Mouse (Mus musculus) intestine, embryonic 16.5 days (tissue): ENCODE results near the gene Vat1l. TPM values are rescaled to one million over a fixed set of nuclear protein-coding genes. Genes with fewer than 3 reads are reported as not detected.

Source experiments
- ATAC-seq: fragments of 200-750 bp; cut with Nextera tagmentation; 2 replicates; pipeline ENCODE4 v1.8.0; 2017; ENCODE audit warnings: moderate TSS enrichment, moderate library complexity
- H3K27ac ChIP-seq: fragments of 300-500 bp; sonication (generic); 2 replicates; pipeline ENCODE4 v1.5.1; 2014; ENCODE audit warnings: mild to moderate bottlenecking, low read length
- H3K27me3 ChIP-seq: fragments of 300-500 bp; sonication (generic); replicated peaks from 2 replicates; pipeline ENCODE4 v1.6.1; 2014; ENCODE audit warnings: low read length, control low read depth, mixed read lengths; ENCODE audit not compliant: control insufficient read depth, insufficient read depth
- H3K36me3 ChIP-seq: fragments of 300-500 bp; sonication (generic); 2 replicates; pipeline ENCODE4 v1.6.1; 2014; ENCODE audit warnings: low read length, control low read depth; ENCODE audit not compliant: control insufficient read depth, insufficient read depth
- H3K4me1 ChIP-seq: fragments of 300-500 bp; sonication (generic); 2 replicates; pipeline ENCODE4 v1.6.1; 2014; ENCODE audit warnings: low read length, control low read depth, mixed read lengths; ENCODE audit not compliant: control insufficient read depth, insufficient read depth
- H3K4me2 ChIP-seq: fragments of 300-500 bp; sonication (generic); 2 replicates; pipeline ENCODE4 v1.6.1; 2014; ENCODE audit warnings: low read depth, low read length, control low read depth
- H3K4me3 ChIP-seq: fragments of 300-500 bp; sonication (generic); 2 replicates; pipeline ENCODE4 v1.5.1; 2014; ENCODE audit warnings: mild to moderate bottlenecking, low read length
- H3K9ac ChIP-seq: fragments of 300-500 bp; sonication (generic); 2 replicates; pipeline ENCODE4 v1.6.1; 2014; ENCODE audit warnings: low read depth, low read length
- H3K9me3 ChIP-seq: fragments of 300-500 bp; sonication (generic); 2 replicates; pipeline ENCODE4 v1.6.1; 2016; ENCODE audit warnings: low read length, control low read depth; ENCODE audit not compliant: control insufficient read depth
- WGBS: fragments of 180-500 bp; shearing (Covaris S2); extraction: QIAGEN DNeasy Blood & Tissue Kit; methylation state at CpG from one replicate; pipeline ENCODE4 v1.1.7; 2014; 5-methylcytosine and 5-hydroxymethylcytosine counted together
- polyA plus RNA-seq: library from polyadenylated mRNA; unstranded; fragments of >200 nt; fragmentation: Nextera tagmentation; extraction: Ambion mirVana; gene quantifications from 2 replicates; pipeline ENCODE4 v1.2.1, GENCODE M21; 2015

Vat1l gene
- 1.9 and 2.3 TPM in 2 replicates for polyA plus RNA-seq

- Histone ChIP-seq H3K4me2 (peak within 1 kb of the TSS; percentile 55), H3K36me3 (no peaks in the 10 kb centered on the region), H3K27me3 (peaks cover 24% of the 10 kb centered on the region), H3K4me1 (peaks cover 4% of the 10 kb centered on the region; the same call in 1 of the 2 replicates), H3K9me3 (no peaks in the 10 kb centered on the region), H3K4me3 (peak within 1 kb of the TSS; percentile 48), H3K27ac (no peak within 1 kb of the TSS), H3K9ac (no peak within 1 kb of the TSS)
- peak; percentile 58 for ATAC-seq
- WGBS = under 1% methylated on average over 39 of the region's 39 CpGs
Observed at GRCm38 (mm10) chr8:114205221-114205901, at the start of gene Vat1l. Vat1l (plus strand) TSS chr8:114205612.

- no peaks in the 10 kb centered on the region for H3K36me3 ChIP-seq
- H3K9me3 ChIP-seq = no peaks in the 10 kb centered on the region
- ATAC-seq = no peak
Observed at GRCm38 (mm10) chr8:114158586-114158985, 46.8 kb upstream of the Vat1l start.

DNA sequence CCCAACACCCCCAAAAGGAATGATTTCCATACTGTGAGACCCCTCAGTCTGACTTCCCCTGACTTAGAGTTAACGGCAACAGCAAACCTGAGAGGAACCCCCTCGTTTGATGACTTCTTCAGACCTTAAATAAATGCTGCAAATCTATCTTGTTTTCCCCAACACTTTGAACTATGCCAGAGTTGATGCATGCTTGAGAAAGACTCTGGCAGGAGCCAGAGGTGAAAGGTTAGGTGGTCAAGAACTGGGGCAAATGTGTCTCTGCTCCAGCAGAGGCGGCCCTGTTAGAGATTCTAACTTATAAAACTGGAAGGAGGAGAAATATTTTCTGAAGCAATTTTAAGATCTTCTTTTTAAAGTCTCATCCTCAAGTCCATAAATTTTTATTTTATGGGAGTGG, 45.7 kb upstream of the Vat1l start:
- H3K9me3 ChIP-seq = no peaks in the 10 kb centered on the region
- no peaks in the 10 kb centered on the region for H3K36me3 ChIP-seq
- no peaks in the 10 kb centered on the region for H3K4me1 ChIP-seq
- no peak for ATAC-seq
- H3K4me3 ChIP-seq = no peak overlapping the region
- H3K4me2 ChIP-seq = no peak overlapping the region
- H3K27ac ChIP-seq = no peak overlapping the region
- no peaks in the 10 kb centered on the region for H3K27me3 ChIP-seq
- WGBS = 74% methylated on average over 3 of the region's 3 CpGs
- no peak overlapping the region for H3K9ac ChIP-seq

More at GRCm38 (mm10) chr8:114158586-114158985, 46.8 kb upstream of the Vat1l start:
- no peak overlapping the region for H3K9ac ChIP-seq
- 75% methylated on average over 2 of the region's 2 CpGs for WGBS
- no peak overlapping the region for H3K4me2 ChIP-seq
- H3K4me3 ChIP-seq = no peak overlapping the region
- no peaks in the 10 kb centered on the region for H3K4me1 ChIP-seq
- no peaks in the 10 kb centered on the region for H3K27me3 ChIP-seq
- no peak overlapping the region for H3K27ac ChIP-seq

DNA sequence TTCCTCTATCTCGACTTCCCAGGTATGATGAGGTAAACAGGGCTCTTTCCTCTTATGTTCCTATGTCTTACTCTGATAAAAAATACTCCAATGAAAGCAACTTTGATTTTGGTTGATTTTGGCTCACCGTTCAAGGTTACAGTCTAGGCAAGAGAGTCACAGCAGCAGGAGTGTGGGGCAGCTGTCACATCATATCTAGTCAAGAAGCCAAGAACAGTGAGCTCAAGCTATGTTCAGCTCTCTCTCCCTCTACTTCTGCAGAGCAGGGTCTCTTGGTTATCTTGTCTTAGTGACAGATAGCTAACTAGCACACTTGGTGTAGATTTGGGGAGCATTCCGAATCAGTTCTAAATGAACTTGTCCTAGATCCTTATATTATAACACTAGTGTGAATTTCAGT, 41.5 kb upstream of the Vat1l start:
- H3K9ac ChIP-seq = no peak overlapping the region
- H3K9me3 ChIP-seq = no peaks in the 10 kb centered on the region
- no peaks in the 10 kb centered on the region for H3K36me3 ChIP-seq
- H3K27me3 ChIP-seq = no peaks in the 10 kb centered on the region
- no peak overlapping the region for H3K4me3 ChIP-seq
- WGBS = 79% methylated on average over 3 of the region's 3 CpGs
- H3K27ac ChIP-seq = no peak overlapping the region
- H3K4me2 ChIP-seq = no peak overlapping the region
- ATAC-seq = no peak
- no peaks in the 10 kb centered on the region for H3K4me1 ChIP-seq

DNA sequence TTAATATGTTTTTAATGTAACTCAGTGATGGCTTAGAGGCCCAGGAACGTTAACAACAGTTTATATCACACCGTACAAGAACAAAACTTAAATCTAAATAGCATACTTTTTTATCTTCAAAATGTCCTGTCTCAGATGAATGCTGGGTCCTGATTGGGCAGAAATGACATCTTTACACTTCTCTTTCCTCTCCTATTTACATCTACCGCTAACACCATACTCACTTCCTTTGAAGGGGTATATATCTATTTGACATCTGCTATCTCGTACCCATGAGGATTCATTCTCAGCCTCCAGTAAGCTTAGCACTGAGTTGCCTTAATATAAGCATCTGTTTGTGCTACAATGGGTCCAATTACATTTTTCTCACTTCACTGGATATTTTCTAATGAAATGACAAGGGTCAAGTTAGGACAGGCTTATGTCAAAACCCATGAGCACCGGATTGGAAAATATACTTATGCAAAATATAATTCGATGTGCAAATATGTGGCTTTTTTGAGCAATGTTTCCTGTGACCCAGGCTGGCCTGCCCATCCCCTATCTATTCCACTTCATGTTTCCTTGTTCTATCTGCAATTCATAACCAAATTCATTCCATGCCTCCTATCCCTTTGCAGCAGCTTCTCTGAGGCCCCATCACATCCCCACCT, 40.8 kb upstream of the Vat1l start:
- WGBS = 76% methylated on average over 6 of the region's 6 CpGs
- Histone ChIP-seq H3K4me1 (no peaks in the 10 kb centered on the region), H3K27me3 (no peaks in the 10 kb centered on the region), H3K36me3 (no peaks in the 10 kb centered on the region), H3K4me2 (no peak overlapping the region), H3K9me3 (no peaks in the 10 kb centered on the region), H3K27ac (no peak overlapping the region), H3K4me3 (no peak overlapping the region), H3K9ac (no peak overlapping the region)
- ATAC-seq = no peak

GRCm38 (mm10) chr8:114165741-114166140, 39.7 kb upstream of the Vat1l start:
- Histone ChIP-seq H3K4me1 (no peaks in the 10 kb centered on the region), H3K36me3 (no peaks in the 10 kb centered on the region), H3K4me3 (no peak overlapping the region), H3K9me3 (no peaks in the 10 kb centered on the region), H3K9ac (no peak overlapping the region), H3K27me3 (no peaks in the 10 kb centered on the region), H3K4me2 (no peak overlapping the region), H3K27ac (no peak overlapping the region)
- no peak for ATAC-seq
- WGBS = 40% methylated on average over 2 of the region's 2 CpGs

DNA sequence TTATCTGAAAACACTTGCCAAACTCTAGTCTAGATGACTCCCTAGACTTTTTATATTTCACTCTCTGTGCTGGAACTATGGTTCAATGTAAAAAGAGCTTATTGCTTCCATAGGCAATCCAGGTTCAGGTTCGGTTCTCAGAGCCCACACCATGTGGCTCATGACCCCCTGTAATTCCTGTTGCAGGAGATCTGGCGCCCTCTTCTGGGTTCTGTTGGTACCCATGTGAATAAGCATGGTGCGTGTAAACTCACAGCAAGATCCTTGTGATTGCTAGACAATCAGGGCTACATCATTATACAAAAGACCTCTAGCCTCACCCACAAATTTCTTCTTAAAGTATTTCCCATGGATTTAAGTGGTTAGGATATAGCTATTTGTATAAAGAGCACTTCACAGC, 28.7 kb upstream of the Vat1l start:
- no peak overlapping the region for H3K4me3 ChIP-seq
- no peak overlapping the region for H3K4me2 ChIP-seq
- no peak overlapping the region for H3K27ac ChIP-seq
- no peak for ATAC-seq
- no peaks in the 10 kb centered on the region for H3K4me1 ChIP-seq
- H3K36me3 ChIP-seq = no peaks in the 10 kb centered on the region
- H3K9ac ChIP-seq = no peak overlapping the region
- no peaks in the 10 kb centered on the region for H3K27me3 ChIP-seq
- WGBS = 71% methylated on average over 3 of the region's 3 CpGs
- H3K9me3 ChIP-seq = no peaks in the 10 kb centered on the region

DNA sequence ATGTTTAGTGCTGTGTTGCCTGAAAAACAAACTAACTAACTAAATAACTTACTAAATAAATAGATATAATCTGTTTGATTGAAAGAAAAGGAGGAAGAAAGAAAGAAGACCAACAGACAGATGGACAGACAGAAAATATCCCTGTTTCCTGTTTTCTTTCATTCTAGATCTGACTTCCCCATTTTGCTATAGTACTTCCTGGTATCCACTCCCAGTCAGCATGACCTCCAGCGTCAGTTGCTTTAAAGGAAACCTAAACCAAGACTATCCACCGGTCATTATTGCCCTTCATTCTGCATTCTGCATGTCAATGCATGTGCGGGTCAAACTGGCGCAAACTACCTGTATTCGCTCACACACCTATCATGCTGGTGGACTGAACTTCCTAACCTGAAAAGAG, 12.1 kb upstream of the Vat1l start:
- no peaks in the 10 kb centered on the region for H3K36me3 ChIP-seq
- no peak overlapping the region for H3K4me3 ChIP-seq
- no peaks in the 10 kb centered on the region for H3K9me3 ChIP-seq
- H3K27me3 ChIP-seq = no peaks in the 10 kb centered on the region
- no peak for ATAC-seq
- no peaks in the 10 kb centered on the region for H3K4me1 ChIP-seq
- H3K4me2 ChIP-seq = no peak overlapping the region
- 89% methylated on average over 5 of the region's 5 CpGs for WGBS
- H3K27ac ChIP-seq = no peak overlapping the region
- H3K9ac ChIP-seq = no peak overlapping the region

DNA sequence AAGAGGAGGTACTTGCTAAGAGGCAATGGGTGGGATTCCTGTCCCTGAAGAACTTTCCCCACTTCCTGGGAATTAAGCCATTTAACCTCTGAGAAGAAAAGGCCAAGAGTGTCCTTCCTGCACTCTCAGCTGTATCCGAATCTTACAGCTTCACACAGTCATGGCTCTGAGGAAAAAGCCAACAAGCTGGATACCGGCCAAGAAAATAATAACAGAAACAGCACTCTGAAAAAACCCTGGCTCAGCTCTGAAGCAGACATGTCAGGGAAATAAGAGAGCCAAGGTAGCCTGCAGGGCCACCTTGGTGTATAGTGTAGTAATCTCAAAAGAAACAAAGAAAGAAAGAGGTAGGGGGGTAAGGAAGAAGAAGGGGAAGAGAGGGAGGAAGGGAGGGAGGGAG, 6.4 kb upstream of the Vat1l start:
- Histone ChIP-seq H3K4me3 (no peak overlapping the region), H3K36me3 (no peaks in the 10 kb centered on the region), H3K4me1 (no peaks in the 10 kb centered on the region), H3K9ac (no peak overlapping the region), H3K27ac (no peak overlapping the region), H3K9me3 (no peaks in the 10 kb centered on the region), H3K4me2 (no peak overlapping the region), H3K27me3 (peaks cover 3% of the 10 kb centered on the region; the same call in 1 of the 2 replicates)
- 45% methylated on average over 2 of the region's 2 CpGs for WGBS
- no peak for ATAC-seq
